Mouse (Mus musculus) heart, adult 2 months (tissue): ENCODE measurements around the gene Hist1h2bb.
A peak's percentile ranks its signal among the peaks of the same experiment; 100 is the strongest.

ENCODE experiments used
- CTCF ChIP-seq: fragments of 200-600 bp; IDR thresholded peaks from 2 replicates; pipeline ENCODE4 v1.8.1; 2022; ENCODE audit warnings: antibody characterized with exemption, mild to moderate bottlenecking, moderate library complexity
- EP300 ChIP-seq: fragments of 200-500 bp; IDR thresholded peaks from 2 replicates; pipeline ENCODE4 v1.6.1; 2011; ENCODE audit warnings: low read depth, low read length, control low read depth; ENCODE audit not compliant: insufficient read depth
- POLR2A ChIP-seq: fragments of 200-500 bp; IDR thresholded peaks from 2 replicates; pipeline ENCODE4 v1.6.1; 2011; ENCODE audit warnings: mild to moderate bottlenecking, low read depth, low read length, control low read depth; ENCODE audit not compliant: insufficient read depth

GRCm38 (mm10) chr13:23732156-23732804, 14.3 kb upstream of the Hist1h2bb start:
- no peak for TF ChIP-seq POLR2A
- TF ChIP-seq CTCF: peak; percentile 94
- no peak for TF ChIP-seq EP300
